Mouse (Mus musculus): ENCODE data around the gene Gm10300. TPM values are rescaled to one million over a fixed set of nuclear protein-coding genes. Genes with fewer than 3 reads are reported as not detected.
A peak's percentile ranks its signal among the peaks of the same experiment; 100 is the strongest.

Gm10300 gene
- polyA plus RNA-seq, 1 experiment from 2014 or later: not detected

- 69% methylated on average over 3 of the region's 3 CpGs for WGBS
- Histone ChIP-seq H3K27me3 (ENCODE audit: control insufficient read depth, insufficient read depth, low read length) (peaks cover 13% of the 10 kb centered on the region; the same call in 1 of the 2 replicates), H3K9ac (ENCODE audit: low read length) (no peak overlapping the region), H3K9me3 (ENCODE audit: control insufficient read depth, low read length) (no peaks in the 10 kb centered on the region), H3K4me1 (replicated peaks; ENCODE audit: control insufficient read depth, insufficient read depth, low read length) (peaks cover 6% of the 10 kb centered on the region; the same call in 1 of the 2 replicates), H3K27ac (ENCODE audit: low read depth, low read length) (no peak overlapping the region), H3K36me3 (ENCODE audit: control insufficient read depth, insufficient read depth, low read length) (no peaks in the 10 kb centered on the region), H3K4me2 (ENCODE audit: low read depth, low read length, severe bottlenecking) (no peak overlapping the region), H3K4me3 (ENCODE audit: low read depth, low read length) (no peak overlapping the region)
- ATAC-seq (replicated peaks; ENCODE audit: low FRiP score) (no peak), DNase-seq (ENCODE audit: low spot score) (no peak)
Observed at GRCm38 (mm10) chr4:132072156-132072555, 2.3 kb upstream of the Gm10300 start.

GRCm38 (mm10) chr4:132072946-132073345 lies 1.6 kb upstream of the Gm10300 start:
- H3K9me3 ChIP-seq (ENCODE audit: control insufficient read depth, low read length): no peaks in the 10 kb centered on the region
- no peak overlapping the region for H3K4me3 ChIP-seq (ENCODE audit: low read depth, low read length)
- DNase-seq (ENCODE audit: low spot score): no peak
- no peak overlapping the region for H3K4me2 ChIP-seq (ENCODE audit: low read depth, low read length, severe bottlenecking)
- no peak overlapping the region for H3K27ac ChIP-seq (ENCODE audit: low read depth, low read length)
- 61% methylated on average over 6 of the region's 6 CpGs for WGBS
- peaks cover 6% of the 10 kb centered on the region; the same call in 1 of the 2 replicates for H3K4me1 ChIP-seq (replicated peaks; ENCODE audit: control insufficient read depth, insufficient read depth, low read length)
- H3K27me3 ChIP-seq (ENCODE audit: control insufficient read depth, insufficient read depth, low read length): peaks cover 13% of the 10 kb centered on the region; the same call in 1 of the 2 replicates
- H3K9ac ChIP-seq (ENCODE audit: low read length): no peak overlapping the region
- H3K36me3 ChIP-seq (ENCODE audit: control insufficient read depth, insufficient read depth, low read length): no peaks in the 10 kb centered on the region
- no peak for ATAC-seq (replicated peaks; ENCODE audit: low FRiP score)

GRCm38 (mm10) chr4:132074933-132075769 lies 654 bp downstream of the Gm10300 start, which contains the start of gene Epb41:
Gene Epb41, minus strand, starts transcription at chr4:132075321.
- H3K4me3 ChIP-seq (ENCODE audit: low read depth, low read length): peak within 1 kb of the TSS; percentile 57
- H3K36me3 ChIP-seq (ENCODE audit: control insufficient read depth, insufficient read depth, low read length): no peaks in the 10 kb centered on the region
- ATAC-seq (replicated peaks; ENCODE audit: low FRiP score) (peak; percentile 92), DNase-seq (ENCODE audit: low spot score) (peak; percentile 97)
- peak within 1 kb of the TSS; percentile 65 for H3K9ac ChIP-seq (ENCODE audit: low read length)
- 1% methylated on average over 47 of the region's 47 CpGs for WGBS
- peak within 1 kb of the TSS; percentile 96 for H3K4me2 ChIP-seq (ENCODE audit: low read depth, low read length, severe bottlenecking)
- H3K27me3 ChIP-seq (ENCODE audit: control insufficient read depth, insufficient read depth, low read length): peaks cover 13% of the 10 kb centered on the region; the same call in 1 of the 2 replicates
- peaks cover 6% of the 10 kb centered on the region; the same call in 1 of the 2 replicates for H3K4me1 ChIP-seq (replicated peaks; ENCODE audit: control insufficient read depth, insufficient read depth, low read length)
- H3K9me3 ChIP-seq (ENCODE audit: control insufficient read depth, low read length): no peaks in the 10 kb centered on the region
- H3K27ac ChIP-seq (ENCODE audit: low read depth, low read length): no peak within 1 kb of the TSS

GRCm38 (mm10) chr4:132075796-132076195 lies 1.3 kb downstream of the Gm10300 start:
- H3K27ac ChIP-seq (ENCODE audit: low read depth, low read length): no peak overlapping the region
- H3K4me1 ChIP-seq (replicated peaks; ENCODE audit: control insufficient read depth, insufficient read depth, low read length): peaks cover 6% of the 10 kb centered on the region; the same call in 1 of the 2 replicates
- WGBS: 26% methylated on average over 1 of the region's 1 CpGs
- no peak overlapping the region for H3K9ac ChIP-seq (ENCODE audit: low read length)
- peaks cover 13% of the 10 kb centered on the region; the same call in 1 of the 2 replicates for H3K27me3 ChIP-seq (ENCODE audit: control insufficient read depth, insufficient read depth, low read length)
- no peak overlapping the region for H3K4me3 ChIP-seq (ENCODE audit: low read depth, low read length)
- ATAC-seq (replicated peaks; ENCODE audit: low FRiP score): no peak
- H3K4me2 ChIP-seq (ENCODE audit: low read depth, low read length, severe bottlenecking): peak overlapping the region; percentile 96; the same call in 1 of the 2 replicates
- H3K36me3 ChIP-seq (ENCODE audit: control insufficient read depth, insufficient read depth, low read length): no peaks in the 10 kb centered on the region
- no peaks in the 10 kb centered on the region for H3K9me3 ChIP-seq (ENCODE audit: control insufficient read depth, low read length)
- no peak for DNase-seq (ENCODE audit: low spot score)

- H3K27me3 ChIP-seq (ENCODE audit: control insufficient read depth, insufficient read depth, low read length): peaks cover 13% of the 10 kb centered on the region; the same call in 1 of the 2 replicates
- H3K4me2 ChIP-seq (ENCODE audit: low read depth, low read length, severe bottlenecking): peak overlapping the region; percentile 12; the same call in 1 of the 2 replicates
- peak overlapping the region; percentile 44; the same call in 1 of the 2 replicates for H3K27ac ChIP-seq (ENCODE audit: low read depth, low read length)
- peak; percentile 66 for DNase-seq (ENCODE audit: low spot score)
- H3K9me3 ChIP-seq (ENCODE audit: control insufficient read depth, low read length): no peaks in the 10 kb centered on the region
- H3K4me3 ChIP-seq (ENCODE audit: low read depth, low read length): no peak overlapping the region
- 20% methylated on average over 20 of the region's 20 CpGs for WGBS
- H3K9ac ChIP-seq (ENCODE audit: low read length): no peak overlapping the region
- peaks cover 6% of the 10 kb centered on the region; the same call in 1 of the 2 replicates for H3K4me1 ChIP-seq (replicated peaks; ENCODE audit: control insufficient read depth, insufficient read depth, low read length)
- no peak for ATAC-seq (replicated peaks; ENCODE audit: low FRiP score)
- no peaks in the 10 kb centered on the region for H3K36me3 ChIP-seq (ENCODE audit: control insufficient read depth, insufficient read depth, low read length)
Observed at GRCm38 (mm10) chr4:132076480-132077405, 2.2 kb downstream of the Gm10300 start.

- Histone ChIP-seq H3K4me3 (ENCODE audit: low read depth, low read length) (no peak overlapping the region), H3K9ac (ENCODE audit: low read length) (no peak overlapping the region), H3K9me3 (ENCODE audit: control insufficient read depth, low read length) (no peaks in the 10 kb centered on the region), H3K4me2 (ENCODE audit: low read depth, low read length, severe bottlenecking) (no peak overlapping the region), H3K4me1 (replicated peaks; ENCODE audit: control insufficient read depth, insufficient read depth, low read length) (peaks cover 6% of the 10 kb centered on the region; the same call in 1 of the 2 replicates), H3K36me3 (ENCODE audit: control insufficient read depth, insufficient read depth, low read length) (no peaks in the 10 kb centered on the region), H3K27me3 (ENCODE audit: control insufficient read depth, insufficient read depth, low read length) (peaks cover 13% of the 10 kb centered on the region; the same call in 1 of the 2 replicates), H3K27ac (ENCODE audit: low read depth, low read length) (no peak overlapping the region)
- peak; percentile 58 for DNase-seq (ENCODE audit: low spot score)
- ATAC-seq (replicated peaks; ENCODE audit: low FRiP score): no peak
- WGBS: 63% methylated on average over 7 of the region's 7 CpGs
Observed at GRCm38 (mm10) chr4:132077445-132077844, 2.9 kb downstream of the Gm10300 start.

- DNase-seq (ENCODE audit: low spot score) (no peak), ATAC-seq (replicated peaks; ENCODE audit: low FRiP score) (no peak)
- Histone ChIP-seq H3K27ac (ENCODE audit: low read depth, low read length) (no peak overlapping the region), H3K9me3 (ENCODE audit: control insufficient read depth, low read length) (no peaks in the 10 kb centered on the region), H3K4me1 (replicated peaks; ENCODE audit: control insufficient read depth, insufficient read depth, low read length) (peaks cover 6% of the 10 kb centered on the region; the same call in 1 of the 2 replicates), H3K4me2 (ENCODE audit: low read depth, low read length, severe bottlenecking) (no peak overlapping the region), H3K27me3 (ENCODE audit: control insufficient read depth, insufficient read depth, low read length) (peaks cover 10% of the 10 kb centered on the region; the same call in 1 of the 2 replicates), H3K9ac (ENCODE audit: low read length) (no peak overlapping the region), H3K36me3 (ENCODE audit: control insufficient read depth, insufficient read depth, low read length) (no peaks in the 10 kb centered on the region), H3K4me3 (ENCODE audit: low read depth, low read length) (no peak overlapping the region)
- 55% methylated on average over 7 of the region's 7 CpGs for WGBS
Observed at GRCm38 (mm10) chr4:132078296-132078714, 3.8 kb downstream of the Gm10300 start.

All from forebrain, embryonic 11.5 days (tissue).